Mouse (Mus musculus): Measurements from ENCODE around the gene Smg7. TPM values are rescaled to one million over a fixed set of nuclear protein-coding genes. Genes with fewer than 3 reads are reported as not detected.

The Smg7 gene
- total and polyA plus RNA-seq, 3 experiments = 32.1 to 53.9 (median 52.4) TPM

DNA sequence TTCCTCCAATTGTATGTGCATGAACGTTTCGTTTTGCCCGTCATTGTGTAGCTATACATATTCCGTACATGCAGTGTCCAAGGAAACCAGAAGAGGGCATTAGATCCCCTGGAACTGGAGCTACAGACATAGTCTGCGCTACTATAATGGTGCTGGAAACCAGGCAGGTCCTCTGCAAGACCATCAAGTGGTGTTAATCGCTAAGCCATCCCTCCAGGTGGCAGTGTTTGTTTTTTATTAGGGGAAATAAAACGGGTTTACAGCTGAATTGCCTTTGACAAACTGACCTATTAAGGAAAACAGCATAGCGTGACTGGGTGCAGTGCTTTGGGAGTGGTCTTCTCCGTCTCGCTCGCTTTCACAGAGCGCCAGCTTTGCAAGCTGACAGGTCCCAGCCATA is 112.2 kb downstream of the Smg7 start:
- peaks cover 4 to 26% of the 10 kb centered on the region in 2 experiments for H3K4me1 ChIP-seq (ENCODE audit: control insufficient read depth in 1 of 2, insufficient read depth in 2 of 2, low read length in 2 of 2)
- TF ChIP-seq MYC (IDR thresholded peaks at IDR 0.05; ENCODE audit: low read depth, low read length) = peak; percentile 59; the same call in 1 of the 2 replicates
- no peak for TF ChIP-seq USF2 (IDR thresholded peaks at IDR 0.05; ENCODE audit: borderline replicate concordance in 1 of 2, insufficient read depth in 1 of 2, low read depth in 1 of 2, low read length in 2 of 2)
- peak; percentile 48 for TF ChIP-seq TBP (IDR thresholded peaks at IDR 0.05; ENCODE audit: low read depth, low read length)
- TF ChIP-seq TAL1 (IDR thresholded peaks at IDR 0.05; ENCODE audit: low read length) = no peak
- TF ChIP-seq MAZ (IDR thresholded peaks at IDR 0.05; ENCODE audit: low read depth, low read length) = no peak; the same call in 1 of the 2 replicates
- TF ChIP-seq ZKSCAN1 (IDR thresholded peaks at IDR 0.05; ENCODE audit: low read depth, low read length) = no peak
- no peak for TF ChIP-seq RCOR1 (IDR thresholded peaks at IDR 0.05; ENCODE audit: low read depth, low read length)
- no peak for TF ChIP-seq CHD2 (IDR thresholded peaks at IDR 0.05; ENCODE audit: low read length)
- TF ChIP-seq USF1 (IDR thresholded peaks at IDR 0.05; ENCODE audit: low read depth, low read length) = no peak
- no peak; a peak in 1 of 4 replicates for TF ChIP-seq EP300 (IDR thresholded peaks at IDR 0.05; ENCODE audit: low read depth in 1 of 2, low read length in 2 of 2)
- no peak for TF ChIP-seq CHD1 (IDR thresholded peaks at IDR 0.05; ENCODE audit: low read depth, low read length)
- TF ChIP-seq HCFC1 (IDR thresholded peaks at IDR 0.05; ENCODE audit: low read depth, low read length) = 0 out of 2 replicates have a peak, but pooled peaks have one; percentile 21
- TF ChIP-seq SMC3 (IDR thresholded peaks at IDR 0.05; ENCODE audit: low read depth, low read length) = peak; percentile 96
- TF ChIP-seq CTCF (IDR thresholded peaks at IDR 0.05 in 2 of 3, conservative IDR thresholded peaks at IDR 0.05 in 1 of 3; ENCODE audit: control insufficient read depth in 1 of 3, insufficient read depth in 1 of 3, low read depth in 2 of 3, low read length in 3 of 3, poor library complexity in 1 of 3, severe bottlenecking in 1 of 3) = peak; percentile 57 to 96 (median 93)
- TF ChIP-seq ZC3H11A (IDR thresholded peaks at IDR 0.05; ENCODE audit: low read depth, low read length) = peak; percentile 98
- peak; percentile 33; the same call in 1 of the 2 replicates for TF ChIP-seq ETS1 (IDR thresholded peaks at IDR 0.05; ENCODE audit: low read depth, low read length)
- TF ChIP-seq MAX (IDR thresholded peaks at IDR 0.05; ENCODE audit: low read length) = peak; percentile 2; the same call in 1 of the 2 replicates
- TF ChIP-seq RAD21 (IDR thresholded peaks at IDR 0.05; ENCODE audit: low read depth, low read length) = peak; percentile 95
- TF ChIP-seq SIN3A (IDR thresholded peaks at IDR 0.05; ENCODE audit: low read length) = peak; percentile 73
- TF ChIP-seq MYB (IDR thresholded peaks at IDR 0.05; ENCODE audit: low read depth, low read length) = no peak
- no peak for TF ChIP-seq NRF1 (IDR thresholded peaks at IDR 0.05; ENCODE audit: insufficient read depth, low read depth, low read length, poor library complexity, severe bottlenecking)
- TF ChIP-seq ZMIZ1 (IDR thresholded peaks at IDR 0.05; ENCODE audit: low read depth, low read length) = no peak
- no peak; the same call in 1 of the 2 replicates for TF ChIP-seq JUND (IDR thresholded peaks at IDR 0.05; ENCODE audit: low read depth, low read length)
- no peak for TF ChIP-seq NELFE (IDR thresholded peaks at IDR 0.05; ENCODE audit: low read depth, low read length)
- TF ChIP-seq ZNF384 (IDR thresholded peaks at IDR 0.05; ENCODE audit: low read depth, low read length) = peak; percentile 72; the same call in 1 of the 2 replicates
- TF ChIP-seq UBTF (IDR thresholded peaks at IDR 0.05; ENCODE audit: borderline replicate concordance, insufficient read depth, low read depth, low read length) = no peak
- peak; percentile 11; the same call in 1 of the 2 replicates for TF ChIP-seq TCF12 (IDR thresholded peaks at IDR 0.05; ENCODE audit: low read depth, low read length)
- 0 out of 2 replicates have a peak, but pooled peaks have one; percentile 5 for TF ChIP-seq ELF1 (IDR thresholded peaks at IDR 0.05; ENCODE audit: low read depth, low read length)
- TF ChIP-seq POLR2AphosphoS2 (IDR thresholded peaks at IDR 0.05; ENCODE audit: low read length) = no peak
- H3K36me3 ChIP-seq (ENCODE audit: control insufficient read depth in 1 of 2, insufficient read depth in 2 of 2, low read length in 2 of 2) = peaks cover 0 to 10% of the 10 kb centered on the region in 2 experiments; a peak in 2 of 4 replicates
- peak overlapping the region; percentile 32 to 48 for H3K4me3 ChIP-seq (ENCODE audit: control insufficient read depth in 1 of 2, insufficient read depth in 1 of 2, low read depth in 2 of 2, low read length in 2 of 2)
- H3K27me3 ChIP-seq (ENCODE audit: control insufficient read depth in 1 of 2, insufficient read depth in 2 of 2, low read length in 2 of 2) = no peaks in the 10 kb centered on the region
- peak overlapping the region; percentile 24 for H3K9ac ChIP-seq (ENCODE audit: control insufficient read depth, low read depth, low read length, poor library complexity, severe bottlenecking)
- H3K79me2 ChIP-seq (ENCODE audit: control insufficient read depth, insufficient read depth, low read length, poor library complexity) = no peaks in the 10 kb centered on the region
- peak overlapping the region; percentile 25; the same call in 1 of the 2 replicates for H3K27ac ChIP-seq (ENCODE audit: control insufficient read depth, low read depth, low read length)
- DNase-seq (ENCODE audit: low read depth, low spot score) = peak; percentile 96
- H3K9me3 ChIP-seq (replicated peaks; ENCODE audit: insufficient read depth, low read length) = no peaks in the 10 kb centered on the region

All from MEL (cell line).